ENCODE assay signal across 9 mouse cellular contexts in the genomic region with DNA sequence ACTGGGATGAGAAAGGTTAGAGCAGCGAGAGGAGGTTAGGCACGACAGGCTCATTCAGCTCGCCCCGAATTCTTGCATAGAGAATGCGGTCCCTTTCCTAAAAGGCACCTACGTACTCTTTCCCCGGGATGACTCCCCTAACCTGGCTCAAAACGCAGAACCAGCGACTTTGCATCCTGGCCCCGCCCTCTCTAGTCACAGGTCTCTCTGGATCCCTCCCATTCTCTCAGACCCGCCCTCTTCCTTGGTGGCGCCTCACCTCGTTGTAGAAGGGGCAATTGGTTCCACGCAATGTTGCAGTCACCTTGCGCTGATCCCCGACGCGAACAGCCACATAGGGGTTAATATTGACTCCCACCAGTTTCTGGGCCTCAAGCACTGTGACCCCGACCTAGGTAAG. TPM values are rescaled to one million over a fixed set of nuclear protein-coding genes. Genes with fewer than 3 reads are reported as not detected.
DNase-seq lines count a peak whose midpoint lies in the region; ATAC-seq and TF ChIP-seq lines count a peak whose summit lies in the region.
"Had no signal": no experiment of that assay in that cellular context is flagged by ENCODE, and none has a peak within 500 bp of the region (broad histone marks: within the 10 kb centered on the region; RNA-seq: fewer than 3 reads in every experiment).

No protein-coding gene starts in this region.

- intact Hi-C loops in left cerebral cortex, adult 2 months (cut with DNase I) = no loop called here

- no peak for TF ChIP-seq POLR2A in small intestine, adult 2 months (IDR thresholded peaks at IDR 0.05; ENCODE audit: low read depth, low read length)

- no peaks in the 10 kb centered on the region for H3K9me3 ChIP-seq in kidney, embryonic 14.5 days (ENCODE audit: control insufficient read depth, low read length)

- H3K4me2 ChIP-seq in kidney, embryonic 14.5 days (replicated peaks; ENCODE audit: low read depth, low read length) = peak overlapping the region; percentile 39

- H3K27ac ChIP-seq in kidney, embryonic 14.5 days (ENCODE audit: low read depth, low read length) = no peak overlapping the region
- no peak overlapping the region for H3K27ac ChIP-seq in small intestine, adult 2 months (ENCODE audit: insufficient read depth, low read depth, low read length)
- no peak overlapping the region for H3K27ac ChIP-seq in layer of hippocampus, adult 2 months
- H3K27ac ChIP-seq in left cerebral cortex, adult 2 months = no peak overlapping the region

- no peak overlapping the region for H3K9ac ChIP-seq in kidney, embryonic 14.5 days (ENCODE audit: low read depth, low read length)

- no peaks in the 10 kb centered on the region for H3K36me3 ChIP-seq in kidney, embryonic 14.5 days (ENCODE audit: control insufficient read depth, insufficient read depth, low read length)
- no peaks in the 10 kb centered on the region for H3K36me3 ChIP-seq in small intestine, adult 2 months (ENCODE audit: control insufficient read depth, insufficient read depth, low read length)

- no peaks in the 10 kb centered on the region for H3K27me3 ChIP-seq in kidney, embryonic 14.5 days (ENCODE audit: control insufficient read depth, insufficient read depth, low read length)
- no peaks in the 10 kb centered on the region for H3K27me3 ChIP-seq in small intestine, adult 2 months (ENCODE audit: control insufficient read depth, insufficient read depth, low read length)

- H3K4me3 ChIP-seq in kidney, embryonic 14.5 days (ENCODE audit: low read length) = peak overlapping the region; percentile 19
- H3K4me3 ChIP-seq in small intestine, adult 2 months (ENCODE audit: low read depth, low read length) = peak overlapping the region; percentile 7
- H3K4me3 ChIP-seq in layer of hippocampus, adult 2 months = no peak overlapping the region
- H3K4me3 ChIP-seq in left cerebral cortex, adult 2 months = no peak overlapping the region

- H3K4me1 ChIP-seq in kidney, embryonic 14.5 days (ENCODE audit: control insufficient read depth, insufficient read depth, low read length) = no peaks in the 10 kb centered on the region
- peaks cover 6% of the 10 kb centered on the region for H3K4me1 ChIP-seq in small intestine, adult 2 months (ENCODE audit: control insufficient read depth, insufficient read depth, insufficient read length, low read length)

- no peak for TF ChIP-seq CTCF in small intestine, adult 2 months (IDR thresholded peaks at IDR 0.05; ENCODE audit: extremely low read depth, insufficient read length, insufficient replicate concordance, low read depth, low read length)
- no peak for TF ChIP-seq CTCF in layer of hippocampus, adult 2 months (conservative IDR thresholded peaks at IDR 0.05)
- TF ChIP-seq CTCF in left cerebral cortex, adult 2 months (IDR thresholded peaks at IDR 0.05) = no peak

- DNase-seq in kidney, adult 8-10 months = no peak
- peak; percentile 34 for DNase-seq in embryo, embryonic 11 days
- peak; percentile 29 to 51 for DNase-seq in kidney, postnatal 36 days
- no peak for DNase-seq in layer of hippocampus, adult 2 months (ENCODE audit: low spot score in 2 of 2)
- DNase-seq in left cerebral cortex, adult 2 months (ENCODE audit: extremely low spot score in 1 of 2, low spot score in 2 of 2) = no peak
- no peak for DNase-seq in adrenal gland, adult 2 months
- DNase-seq: gastrocnemius, postnatal 10 days had no signal

- 6% methylated on average over 19 of the region's 19 CpGs for WGBS in kidney, embryonic 14.5 days
- WGBS in small intestine, adult 2 months = 11% methylated on average over 19 of the region's 19 CpGs

- ATAC-seq in kidney, embryonic 14.5 days (ENCODE audit: low FRiP score, low TSS enrichment) = 0 out of 2 replicates have a peak, but pooled peaks have one; percentile 28

RNA-seq across cellular contexts. Expression of a gene that starts 4.8 kb away (rescaled TPM):
- polyA plus RNA-seq in kidney, embryonic 14.5 days (2014; fragmentation: Nextera tagmentation; extraction: Ambion mirVana) = 0.16 and 0.17 TPM in 2 replicates
- polyA plus RNA-seq in small intestine, adult 2 months (2012; rRNA removed) = 0.14 and 11.5 TPM in 2 replicates
- total RNA-seq in layer of hippocampus, adult 2 months (2021) = not detected
- total RNA-seq in left cerebral cortex, adult 2 months (2021) = not detected
- total RNA-seq in adrenal gland, adult 2 months (2021) = not detected
- not detected in 2 replicates for polyA plus RNA-seq in adrenal gland, adult 2 months (2012; rRNA removed)
- total RNA-seq: gastrocnemius, postnatal 10 days had no signal

RNA-seq across cellular contexts. Expression of a gene that starts 17.0 kb away (rescaled TPM):
- 2.3 and 3.1 TPM in 2 replicates for polyA plus RNA-seq in kidney, embryonic 14.5 days (2014; fragmentation: Nextera tagmentation; extraction: Ambion mirVana)
- polyA plus RNA-seq in small intestine, adult 2 months (2012; rRNA removed) = 0.30 and 0.49 TPM in 2 replicates
- total RNA-seq in layer of hippocampus, adult 2 months (2021) = 1 to 10 TPM; 3.3 to 5.1 TPM
- total RNA-seq in left cerebral cortex, adult 2 months (2021) = 1 to 10 TPM; 3.8 to 4.1 TPM
- 1 to 10 TPM; 3.7 to 4.9 TPM for total RNA-seq in adrenal gland, adult 2 months (2021)
- polyA plus RNA-seq in adrenal gland, adult 2 months (2012; rRNA removed) = 2.3 and 3.8 TPM in 2 replicates

RNA-seq across cellular contexts. Expression of a gene that starts 40.1 kb away (rescaled TPM):
- polyA plus RNA-seq in kidney, embryonic 14.5 days (2014; fragmentation: Nextera tagmentation; extraction: Ambion mirVana) = 225 and 244 TPM in 2 replicates
- polyA plus RNA-seq in small intestine, adult 2 months (2012; rRNA removed) = 221 and 444 TPM in 2 replicates
- total RNA-seq in layer of hippocampus, adult 2 months (2021) = 100 to 1,000 TPM; 195 to 213 TPM
- total RNA-seq in left cerebral cortex, adult 2 months (2021) = 100 to 1,000 TPM; 187 to 188 TPM
- 100 to 1,000 TPM; 237 to 261 TPM for total RNA-seq in adrenal gland, adult 2 months (2021)
- polyA plus RNA-seq in adrenal gland, adult 2 months (2012; rRNA removed) = 260 and 283 TPM in 2 replicates

RNA-seq across cellular contexts. Expression of a gene that starts 40.2 kb away (rescaled TPM):
- 1.2 and 1.7 TPM in 2 replicates for polyA plus RNA-seq in kidney, embryonic 14.5 days (2014; fragmentation: Nextera tagmentation; extraction: Ambion mirVana)
- 0.38 and 0.87 TPM in 2 replicates for polyA plus RNA-seq in small intestine, adult 2 months (2012; rRNA removed)
- 1 to 10 TPM; 2.9 to 4.1 TPM for total RNA-seq in layer of hippocampus, adult 2 months (2021)
- 1 to 10 TPM; 1.4 to 2.0 TPM for total RNA-seq in left cerebral cortex, adult 2 months (2021)
- total RNA-seq in adrenal gland, adult 2 months (2021) = 1 to 10 TPM; 2.7 to 2.8 TPM
- 1.9 and 2.6 TPM in 2 replicates for polyA plus RNA-seq in adrenal gland, adult 2 months (2012; rRNA removed)

Comparison
In these comparisons a context has a peak if more than half of its experiments do, and no peak if none do; other contexts are left out.
1. DNase-seq: peak in embryo, embryonic 11 days (single experiment) and kidney, postnatal 36 days (2 of 2); none in kidney, adult 8-10 months (0 of 2), layer of hippocampus, adult 2 months (0 of 2), left cerebral cortex, adult 2 months (0 of 2) and adrenal gland, adult 2 months (single experiment).
2. H3K4me3 ChIP-seq: peak in kidney, embryonic 14.5 days (single experiment) and small intestine, adult 2 months (single experiment); none in layer of hippocampus, adult 2 months (single experiment) and left cerebral cortex, adult 2 months (single experiment).